Mouse (Mus musculus) layer of hippocampus, adult 9-10 months (tissue): ENCODE data around the gene Supv3l1.
"Not testable (repeated sequence)": the region's sequence is repeated elsewhere in the genome, so short reads cannot be mapped to it uniquely, and the experiment has no call there.

ENCODE experiments used
- DNase-seq: peaks from one replicate; pipeline ENCODE4 v3.0.0; 2022; ENCODE audit warnings: low spot score

Gene Supv3l1

GRCm38 (mm10) chr10:62449364-62450279 is at the start of gene Supv3l1, which contains the start of gene 4930507D05Rik:
Gene Supv3l1, minus strand, starts transcription at chr10:62449738.
Gene 4930507D05Rik, plus strand, starts transcription at chr10:62449489.
- peak; percentile 95 for DNase-seq

- DNase-seq: not testable (repeated sequence)
Measured at GRCm38 (mm10) chr10:62491681-62492080, 42.1 kb upstream of the Supv3l1 start.

GRCm38 (mm10) chr10:62488266-62488665 is 38.7 kb upstream of the Supv3l1 start:
- no peak for DNase-seq

- DNase-seq: peak; percentile 97
Measured at GRCm38 (mm10) chr10:62486618-62487415, 37.3 kb upstream of the Supv3l1 start, which contains the start of gene Vps26a. Gene Vps26a, minus strand, starts transcription at chr10:62486805.

- no peak for DNase-seq
Measured at GRCm38 (mm10) chr10:62485878-62486582, 36.5 kb upstream of the Supv3l1 start.

GRCm38 (mm10) chr10:62481108-62481852 is 31.7 kb upstream of the Supv3l1 start:
- no peak for DNase-seq

GRCm38 (mm10) chr10:62476980-62477379 is 27.4 kb upstream of the Supv3l1 start:
- DNase-seq: no peak

- no peak for DNase-seq
Measured at GRCm38 (mm10) chr10:62474944-62475343, 25.4 kb upstream of the Supv3l1 start.

GRCm38 (mm10) chr10:62471105-62471504 is 21.6 kb upstream of the Supv3l1 start:
- no peak for DNase-seq

- DNase-seq: no peak
Measured at GRCm38 (mm10) chr10:62469736-62470135, 20.2 kb upstream of the Supv3l1 start.

- no peak for DNase-seq
Measured at GRCm38 (mm10) chr10:62461321-62461720, 11.8 kb upstream of the Supv3l1 start.

- DNase-seq: not testable (repeated sequence)
Measured at GRCm38 (mm10) chr10:62452001-62452400, 2.5 kb upstream of the Supv3l1 start.

GRCm38 (mm10) chr10:62450280-62450640 is 722 bp upstream of the Supv3l1 start:
- DNase-seq: no peak

GRCm38 (mm10) chr10:62430427-62430826 is 19.1 kb downstream of the Supv3l1 start:
- no peak for DNase-seq

GRCm38 (mm10) chr10:62425081-62425871 is 24.3 kb downstream of the Supv3l1 start:
- no peak for DNase-seq

GRCm38 (mm10) chr10:62422255-62422654 is 27.3 kb downstream of the Supv3l1 start, which contains the start of gene Hkdc1:
Gene Hkdc1, minus strand, starts transcription at chr10:62422491.
- DNase-seq: no peak

- DNase-seq: no peak
Measured at GRCm38 (mm10) chr10:62421127-62421526, 28.4 kb downstream of the Supv3l1 start.

- no peak for DNase-seq
Measured at GRCm38 (mm10) chr10:62420399-62420798, 29.1 kb downstream of the Supv3l1 start.

- no peak for DNase-seq
Measured at GRCm38 (mm10) chr10:62419422-62419821, 30.1 kb downstream of the Supv3l1 start.

GRCm38 (mm10) chr10:62418831-62419356 is 30.6 kb downstream of the Supv3l1 start:
- no peak for DNase-seq
